8 mouse cellular contexts compared by ENCODE assay signal in genomic region chr3:96058231-96058896, GRCm38 (mm10). TPM values are rescaled to one million over a fixed set of nuclear protein-coding genes. Genes with fewer than 3 reads are reported as not detected.
A peak's percentile ranks its signal among the peaks of the same experiment; 100 is the strongest.
DNase-seq lines count a peak whose midpoint lies in the region; ATAC-seq and TF ChIP-seq lines count a peak whose summit lies in the region.

Gene Vps45, minus strand, starts transcription at chr3:96058466.

- H3K4me3 ChIP-seq in intestine, embryonic 15.5 days (replicated peaks): peak within 1 kb of the TSS; percentile 63
- peak within 1 kb of the TSS; percentile 61 for H3K4me3 ChIP-seq in limb, embryonic 10.5 days
- H3K4me3 ChIP-seq in midbrain, embryonic 12.5 days: peak within 1 kb of the TSS; percentile 58
- peak within 1 kb of the TSS; percentile 70 for H3K4me3 ChIP-seq in spleen, adult 2 months (ENCODE audit: extremely low read depth, insufficient read depth, insufficient read length)

- peak within 1 kb of the TSS; percentile 82 for H3K4me2 ChIP-seq in intestine, embryonic 15.5 days (replicated peaks)
- H3K4me2 ChIP-seq in midbrain, embryonic 12.5 days (replicated peaks): peak within 1 kb of the TSS; percentile 77

- TF ChIP-seq POLR2A in spleen, adult 2 months (IDR thresholded peaks at IDR 0.05; ENCODE audit: low read depth, low read length): no peak

- peak within 1 kb of the TSS; percentile 81 for H3K27ac ChIP-seq in intestine, embryonic 15.5 days
- peak within 1 kb of the TSS; percentile 87 for H3K27ac ChIP-seq in limb, embryonic 10.5 days
- peak within 1 kb of the TSS; percentile 91 for H3K27ac ChIP-seq in midbrain, embryonic 12.5 days (replicated peaks)
- peak within 1 kb of the TSS; percentile 33 for H3K27ac ChIP-seq in spleen, adult 2 months (ENCODE audit: insufficient read depth, low read length)

- H3K9me3 ChIP-seq in intestine, embryonic 15.5 days: no peaks in the 10 kb centered on the region
- H3K9me3 ChIP-seq in limb, embryonic 10.5 days (replicated peaks): no peaks in the 10 kb centered on the region
- no peaks in the 10 kb centered on the region for H3K9me3 ChIP-seq in midbrain, embryonic 12.5 days

- H3K27me3 ChIP-seq in intestine, embryonic 15.5 days (replicated peaks): no peaks in the 10 kb centered on the region
- no peaks in the 10 kb centered on the region for H3K27me3 ChIP-seq in limb, embryonic 10.5 days (ENCODE audit: low read depth, poor library complexity, severe bottlenecking)
- H3K27me3 ChIP-seq in midbrain, embryonic 12.5 days: no peaks in the 10 kb centered on the region
- H3K27me3 ChIP-seq in spleen, adult 2 months (ENCODE audit: control insufficient read depth, insufficient read depth, low read length): no peaks in the 10 kb centered on the region

- ATAC-seq in intestine, embryonic 15.5 days: peak; percentile 87
- peak; percentile 81 for ATAC-seq in midbrain, embryonic 12.5 days (ENCODE audit: low FRiP score, low read depth)

- WGBS in intestine, embryonic 15.5 days: 2% methylated on average over 18 of the region's 18 CpGs
- WGBS in limb, embryonic 10.5 days: 3% methylated on average over 18 of the region's 18 CpGs
- 2% methylated on average over 18 of the region's 18 CpGs for WGBS in midbrain, embryonic 12.5 days
- 3% methylated on average over 18 of the region's 18 CpGs for WGBS in spleen, adult 2 months

- DNase-seq in urinary bladder, adult 18-20 months (ENCODE audit: low spot score in 2 of 2): peak; percentile 54 to 55
- DNase-seq in urinary bladder, postnatal 10 days (ENCODE audit: low spot score): no peak
- DNase-seq in embryo, embryonic 11.5 days (ENCODE audit: low read depth, low spot score): peak; percentile 62
- peak; percentile 41 to 59 for DNase-seq in gastrocnemius, postnatal 4 days (ENCODE audit: low spot score in 2 of 2)
- DNase-seq in limb, embryonic 10.5 days (ENCODE audit: low spot score): peak; percentile 81
- peak; percentile 31 to 59 for DNase-seq in spleen, adult 2 months (ENCODE audit: low read depth in 1 of 2, low spot score in 2 of 2)

- no peak for TF ChIP-seq CTCF in spleen, adult 2 months (IDR thresholded peaks at IDR 0.05; ENCODE audit: extremely low read depth, insufficient read depth, insufficient read length, insufficient replicate concordance)

- H3K4me1 ChIP-seq in intestine, embryonic 15.5 days (replicated peaks): 0 out of 2 replicates have a peak, but pooled peaks cover 6% of the 10 kb centered on the region
- H3K4me1 ChIP-seq in limb, embryonic 10.5 days: peaks cover 16% of the 10 kb centered on the region
- H3K4me1 ChIP-seq in midbrain, embryonic 12.5 days: peaks cover 10% of the 10 kb centered on the region
- H3K4me1 ChIP-seq in spleen, adult 2 months (ENCODE audit: control insufficient read depth, insufficient read depth, insufficient read length): peaks cover 4% of the 10 kb centered on the region; the same call in 1 of the 2 replicates

- H3K9ac ChIP-seq in intestine, embryonic 15.5 days: peak within 1 kb of the TSS; percentile 67
- H3K9ac ChIP-seq in midbrain, embryonic 12.5 days (replicated peaks): peak within 1 kb of the TSS; percentile 68

- no peaks in the 10 kb centered on the region for H3K36me3 ChIP-seq in intestine, embryonic 15.5 days
- H3K36me3 ChIP-seq in limb, embryonic 10.5 days: 0 out of 2 replicates have a peak, but pooled peaks cover 4% of the 10 kb centered on the region
- peaks cover 14% of the 10 kb centered on the region; the same call in 1 of the 2 replicates for H3K36me3 ChIP-seq in midbrain, embryonic 12.5 days
- peaks cover 1% of the 10 kb centered on the region for H3K36me3 ChIP-seq in spleen, adult 2 months (ENCODE audit: control insufficient read depth, insufficient read depth, low read length)

RNA-seq across cellular contexts. Expression of gene Vps45, which starts in this region (rescaled TPM):
- 10 to 100 TPM; 24.5 to 32.6 TPM for total RNA-seq in gastrocnemius, postnatal 4 days (2021)
- 28.4 and 32.4 TPM in 2 replicates for polyA plus RNA-seq in intestine, embryonic 15.5 days (2015; fragmentation: Nextera tagmentation; extraction: Ambion mirVana)
- 22.4 and 23.6 TPM in 2 replicates for polyA plus RNA-seq in limb, embryonic 10.5 days (2016; fragmentation: Nextera tagmentation; extraction: Ambion mirVana)
- polyA plus RNA-seq in midbrain, embryonic 12.5 days (2016; fragmentation: Nextera tagmentation; extraction: Ambion mirVana): 39.7 and 51.2 TPM in 2 replicates
- 2.0 and 2.5 TPM in 2 replicates for polyA plus RNA-seq in spleen, adult 2 months (2012; rRNA removed)

Comparison
In these comparisons a context has a peak if more than half of its experiments do, and no peak if none do; other contexts are left out.
1. H3K27ac ChIP-seq: peak in every context shown above with its lines; median percentile 91 in midbrain, embryonic 12.5 days; 87 in limb, embryonic 10.5 days; 81 in intestine, embryonic 15.5 days; 33 in spleen, adult 2 months.